Mouse (Mus musculus): ENCODE measurements around the gene Tspyl4.
"Not testable (repeated sequence)": the region's sequence is repeated elsewhere in the genome, so short reads cannot be mapped to it uniquely, and the experiment has no call there.

Gene Tspyl4

DNA sequence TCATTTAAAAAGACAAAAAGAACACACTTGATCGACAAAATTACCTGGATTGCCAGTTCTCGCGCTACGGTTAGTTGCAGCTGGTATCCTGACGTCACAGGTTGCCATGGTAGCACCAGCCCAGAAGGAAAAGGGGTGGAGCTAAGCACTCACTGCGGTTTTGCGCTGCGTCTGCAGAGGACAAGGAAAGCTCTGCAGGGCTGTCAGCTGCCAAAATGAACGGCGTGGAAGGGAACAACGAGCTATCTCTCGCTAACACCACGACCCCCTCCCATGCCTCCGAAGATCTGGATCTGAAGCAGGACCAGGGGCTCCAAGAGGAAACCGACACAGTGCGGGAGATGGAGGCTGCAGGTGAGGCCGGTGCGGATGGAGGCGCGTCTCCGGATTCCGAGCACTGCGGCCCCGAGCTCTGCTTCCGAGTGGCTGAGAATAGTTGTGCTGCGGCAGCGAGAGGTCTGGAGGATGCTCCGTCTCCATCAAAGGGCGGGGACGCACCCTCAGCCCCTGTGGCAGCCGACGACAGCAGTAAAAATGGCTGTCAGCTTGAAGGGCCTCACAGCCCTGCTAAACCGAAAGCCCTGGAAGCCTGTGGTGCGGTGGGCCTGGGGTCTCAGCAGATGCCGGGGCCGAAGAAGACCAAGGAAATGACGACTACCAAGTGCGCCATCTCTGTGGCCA, at the start of gene Tspyl4:
Gene Tspyl4, plus strand, starts transcription at position 144 of the 681 bp plus-strand sequence.
- DNase-seq (ENCODE audit: low spot score), result peak; percentile 92

DNA sequence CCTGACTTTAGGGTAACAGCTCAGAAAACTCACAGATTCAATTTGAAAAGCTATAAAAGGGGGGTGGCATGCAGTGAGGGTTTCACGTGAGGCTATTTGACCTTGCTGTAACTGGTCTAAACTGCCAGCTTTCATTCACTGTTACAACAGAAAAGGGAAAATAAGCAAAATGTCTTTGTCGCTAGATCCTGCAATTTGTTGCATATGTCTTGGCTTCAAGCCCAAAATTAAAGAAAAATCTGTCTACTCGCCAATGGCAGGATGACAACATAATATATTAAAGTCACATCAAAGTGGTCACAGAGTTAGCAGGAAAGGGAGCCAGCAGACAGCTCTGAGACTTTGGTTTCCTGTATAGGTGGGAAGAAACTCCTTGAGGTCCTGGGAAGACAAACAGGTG, 49.5 kb upstream of the Tspyl4 start:
- no peak for DNase-seq (ENCODE audit: low spot score)

DNA sequence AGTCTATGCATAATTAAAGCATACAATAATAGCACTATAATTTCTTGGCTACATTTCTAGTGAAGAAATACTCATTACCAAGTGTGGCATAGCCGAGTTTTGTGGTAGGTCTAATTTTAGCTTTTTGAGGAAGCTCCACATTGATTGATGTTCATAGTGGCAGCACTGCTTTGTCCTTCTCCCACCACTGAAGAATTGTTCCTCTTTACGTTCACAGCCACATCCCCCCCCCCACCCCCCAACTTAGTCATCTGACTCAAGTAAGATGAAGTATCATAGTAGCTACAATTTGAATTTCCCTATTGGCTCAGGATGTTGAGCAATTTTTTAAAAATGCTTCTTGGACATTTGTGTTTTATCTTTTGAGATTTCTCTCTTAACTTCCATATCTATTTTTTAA, 47.6 kb upstream of the Tspyl4 start:
- DNase-seq (ENCODE audit: low spot score), result no peak

DNA sequence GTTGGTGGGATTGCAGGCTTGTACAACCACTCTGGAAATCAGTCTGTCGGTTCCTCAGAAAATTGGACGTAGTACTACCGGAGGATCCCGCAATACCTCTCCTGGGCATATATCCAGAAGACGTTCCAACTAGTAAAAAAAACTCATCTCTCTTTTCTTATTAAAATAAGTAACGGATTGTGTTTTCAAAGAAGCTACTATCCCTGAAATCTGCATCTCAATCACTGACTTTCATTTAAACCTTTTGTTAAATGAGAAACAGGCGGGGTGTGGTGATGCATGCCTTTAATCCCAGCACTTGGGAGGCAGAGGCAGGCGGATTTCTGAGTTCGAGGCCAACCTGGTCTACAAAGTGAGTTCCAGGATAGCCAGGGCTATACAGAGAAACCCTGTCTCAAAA, 44.4 kb upstream of the Tspyl4 start:
- DNase-seq (ENCODE audit: low spot score), result not testable (repeated sequence)

DNA sequence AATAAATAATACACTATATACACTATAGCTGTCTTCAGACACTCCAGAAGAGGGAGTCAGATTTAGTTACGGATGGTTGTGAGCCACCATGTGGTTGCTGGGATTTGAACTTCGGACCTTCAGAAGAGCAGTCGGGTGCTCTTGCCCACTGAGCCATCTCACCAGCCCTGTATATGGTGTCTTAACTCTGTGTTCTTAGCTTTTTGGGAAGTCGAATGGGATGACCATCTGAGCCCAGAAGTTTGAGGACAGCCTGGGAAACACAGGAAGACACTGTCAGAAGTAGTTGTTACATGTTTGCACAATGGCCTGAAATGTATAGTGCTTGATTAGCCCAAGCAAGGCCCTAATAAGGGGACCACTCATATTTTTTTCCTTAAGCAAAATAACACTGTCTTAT, 32.1 kb upstream of the Tspyl4 start:
- no peak for DNase-seq (ENCODE audit: low spot score)

DNA sequence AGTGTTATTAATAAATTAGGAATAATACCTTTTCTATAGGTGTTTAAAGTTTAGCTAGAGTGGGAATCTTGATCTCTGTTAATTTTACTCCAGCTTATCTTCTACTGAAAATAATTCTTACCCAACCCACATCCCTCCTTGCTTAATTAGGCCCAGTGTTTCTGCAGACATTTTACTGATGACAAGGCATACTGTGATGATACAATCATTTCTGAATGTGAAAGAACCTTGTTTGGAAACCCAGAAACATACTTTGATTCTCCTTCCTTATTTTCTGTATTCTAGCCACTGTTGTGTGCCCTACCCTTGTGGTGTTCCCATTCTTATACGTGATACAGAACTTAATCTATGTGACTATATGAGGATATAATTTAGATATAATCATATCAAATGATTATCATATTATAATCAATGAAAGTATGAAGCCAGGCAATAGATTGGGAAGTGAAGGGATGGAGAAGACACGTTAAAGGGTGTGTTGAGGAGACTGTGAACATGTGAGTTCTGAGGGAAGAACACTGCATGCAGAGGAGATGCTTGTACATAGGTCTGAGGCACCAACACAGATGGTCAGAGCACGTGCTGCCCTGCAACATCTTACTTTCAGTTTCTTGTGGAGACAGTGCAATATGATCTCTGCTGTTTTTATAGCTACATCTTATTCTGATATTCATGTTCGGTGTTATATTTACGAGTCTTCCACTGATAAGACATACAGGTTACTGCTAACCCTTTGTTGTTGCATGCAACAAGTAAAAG, 29.8 kb upstream of the Tspyl4 start:
- DNase-seq (ENCODE audit: low spot score), result no peak

DNA sequence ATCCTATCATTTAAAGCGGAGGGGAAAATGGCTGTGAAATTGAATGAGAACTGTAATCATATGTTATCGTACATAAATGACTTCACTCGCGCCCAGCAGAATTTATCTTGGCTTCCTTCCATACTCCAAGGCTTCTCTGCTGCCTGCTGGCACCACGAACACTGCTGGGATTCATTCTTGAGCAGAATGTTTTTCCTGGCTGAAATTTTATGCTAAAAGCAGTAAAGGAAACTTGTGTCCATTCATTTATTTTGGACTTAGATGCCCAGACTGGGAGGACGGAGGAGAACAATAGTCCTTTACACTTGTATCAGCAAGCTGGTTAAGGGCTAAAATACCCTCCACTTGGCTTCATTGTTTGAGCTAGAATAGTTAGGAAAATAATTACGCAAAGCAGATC, 25.6 kb upstream of the Tspyl4 start:
- no peak for DNase-seq (ENCODE audit: low spot score)

DNA sequence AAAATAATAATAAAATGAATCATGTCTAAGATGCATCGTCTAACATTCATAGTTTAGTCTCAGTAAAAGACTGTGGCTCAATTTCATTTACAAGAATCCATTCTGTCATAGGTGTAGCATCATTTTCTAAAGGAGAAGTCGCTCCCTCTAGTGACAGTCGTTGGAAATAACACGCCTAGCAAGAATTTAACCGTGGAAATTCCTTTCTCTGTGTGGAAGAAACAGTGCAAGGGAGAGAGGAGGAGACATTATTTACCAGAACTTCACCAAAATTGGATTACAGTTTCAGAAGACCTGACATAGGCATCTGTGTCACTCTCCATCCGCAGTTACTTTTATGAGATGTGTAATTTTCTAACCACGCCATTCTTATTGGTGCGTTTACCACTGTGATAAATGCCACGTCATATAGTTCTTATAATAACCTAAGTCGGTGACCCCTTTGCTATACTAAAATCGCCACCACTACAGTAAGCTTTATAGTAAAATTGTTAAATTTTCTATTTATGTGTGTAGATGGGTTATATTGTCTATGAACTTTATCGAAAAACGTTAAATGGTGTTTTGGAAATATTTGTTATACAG, 16.6 kb upstream of the Tspyl4 start:
- peak; percentile 52 for DNase-seq (ENCODE audit: low spot score)

DNA sequence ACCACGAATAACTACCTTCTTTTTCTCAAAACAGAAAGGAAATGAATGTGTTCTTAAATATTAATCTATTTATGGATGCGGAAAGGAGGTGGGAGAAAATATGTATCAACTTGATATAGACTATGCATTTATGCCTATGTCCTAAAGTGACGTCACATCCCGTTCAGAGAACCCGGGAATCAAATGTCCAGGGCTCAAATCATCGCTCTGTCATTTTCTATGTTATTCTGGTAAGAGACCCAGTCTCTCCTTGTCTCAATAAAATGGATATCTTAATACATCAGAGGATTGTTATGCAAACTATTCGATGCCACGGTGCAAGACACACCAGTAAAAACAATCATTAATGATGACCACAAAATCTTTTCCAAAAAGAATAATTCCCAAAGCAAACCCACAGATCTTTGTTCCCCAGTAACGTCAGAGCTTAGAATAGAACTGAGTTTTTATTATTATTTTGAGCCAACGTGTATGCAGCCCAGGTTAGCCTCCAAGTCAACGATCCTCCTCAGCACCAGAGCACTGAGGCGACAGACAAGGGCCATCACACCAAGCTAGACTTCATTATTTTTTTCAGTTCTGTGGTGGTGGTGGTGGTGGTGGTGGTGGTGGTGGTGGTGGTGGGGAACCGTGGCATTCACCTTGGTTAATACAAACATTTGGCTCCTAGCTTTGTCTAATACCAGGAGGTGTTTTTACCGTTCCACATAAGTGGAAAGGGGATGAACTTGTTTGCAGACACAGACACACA, 15.9 kb upstream of the Tspyl4 start:
- no peak for DNase-seq (ENCODE audit: low spot score)

DNA sequence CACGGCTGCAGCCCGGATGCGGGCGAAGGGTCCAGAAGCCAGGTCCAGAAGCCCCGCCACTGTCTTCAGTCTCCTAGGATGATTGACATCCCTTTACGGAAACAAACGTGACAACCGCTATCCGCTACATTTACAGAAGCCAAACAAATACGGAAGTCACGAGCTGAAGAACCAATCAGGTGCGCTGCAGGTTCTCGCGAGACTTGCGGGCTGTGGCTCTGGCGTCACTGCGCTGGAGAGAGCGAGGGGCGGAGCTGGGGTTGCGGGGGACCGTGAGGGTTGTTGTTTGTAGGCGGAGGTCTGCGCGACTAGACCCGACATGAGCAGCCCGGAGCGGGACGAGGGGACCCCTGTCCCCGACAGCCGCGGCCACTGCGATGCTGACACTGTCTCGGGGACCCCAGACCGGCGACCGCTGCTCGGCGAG, 15.3 kb upstream of the Tspyl4 start, which contains the start of gene Tspyl1:
Gene Tspyl1, plus strand, starts transcription at position 229 of the 427 bp plus-strand sequence.
- DNase-seq (ENCODE audit: low spot score), result peak; percentile 98

DNA sequence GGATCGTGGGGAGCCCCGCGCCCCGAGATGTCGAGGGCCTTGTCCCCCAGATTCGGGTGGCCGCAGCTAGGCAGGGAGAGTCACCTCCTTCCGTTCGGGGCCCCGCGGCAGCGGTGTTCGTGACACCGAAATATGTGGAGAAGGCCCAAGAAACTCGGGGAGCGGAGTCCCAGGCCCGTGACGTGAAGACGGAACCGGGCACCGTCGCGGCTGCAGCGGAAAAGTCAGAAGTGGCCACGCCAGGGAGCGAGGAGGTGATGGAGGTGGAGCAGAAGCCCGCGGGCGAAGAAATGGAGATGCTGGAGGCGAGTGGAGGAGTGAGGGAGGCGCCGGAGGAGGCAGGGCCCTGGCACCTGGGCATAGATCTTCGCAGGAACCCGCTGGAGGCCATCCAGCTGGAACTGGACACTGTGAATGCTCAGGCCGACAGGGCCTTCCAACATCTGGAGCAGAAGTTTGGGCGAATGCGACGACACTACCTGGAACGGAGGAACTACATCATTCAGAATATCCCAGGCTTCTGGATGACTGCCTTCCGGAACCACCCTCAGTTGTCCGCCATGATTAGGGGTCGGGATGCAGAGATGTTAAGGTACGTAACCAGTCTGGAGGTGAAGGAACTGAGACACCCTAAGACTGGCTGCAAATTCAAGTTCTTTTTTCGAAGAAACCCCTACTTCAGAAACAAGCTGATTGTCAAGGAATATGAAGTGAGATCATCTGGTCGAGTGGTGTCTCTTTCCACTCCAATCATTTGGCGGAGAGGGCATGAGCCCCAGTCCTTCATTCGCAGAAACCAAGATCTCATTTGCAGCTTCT, 14.6 kb upstream of the Tspyl4 start:
- peak; percentile 75 for DNase-seq (ENCODE audit: low spot score)

DNA sequence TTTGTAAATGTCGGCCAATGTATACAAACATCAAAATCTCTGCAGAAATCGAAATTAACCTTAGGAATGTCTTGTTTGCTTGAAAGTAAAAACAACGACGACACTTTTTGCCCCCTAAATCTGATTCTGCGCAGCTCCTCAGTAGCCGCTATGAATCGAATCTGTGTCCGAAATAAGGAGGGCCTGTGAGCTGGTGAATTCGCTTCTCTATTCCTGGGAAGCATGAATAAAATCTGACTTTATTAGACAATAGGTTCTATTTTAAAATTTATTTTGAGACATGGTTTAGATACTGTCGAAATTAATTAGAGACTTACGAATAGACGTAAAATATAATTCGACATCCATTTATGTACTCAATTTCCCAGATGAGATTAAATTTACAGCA, 337 bp upstream of the Tspyl4 start:
- no peak for DNase-seq (ENCODE audit: low spot score)

DNA sequence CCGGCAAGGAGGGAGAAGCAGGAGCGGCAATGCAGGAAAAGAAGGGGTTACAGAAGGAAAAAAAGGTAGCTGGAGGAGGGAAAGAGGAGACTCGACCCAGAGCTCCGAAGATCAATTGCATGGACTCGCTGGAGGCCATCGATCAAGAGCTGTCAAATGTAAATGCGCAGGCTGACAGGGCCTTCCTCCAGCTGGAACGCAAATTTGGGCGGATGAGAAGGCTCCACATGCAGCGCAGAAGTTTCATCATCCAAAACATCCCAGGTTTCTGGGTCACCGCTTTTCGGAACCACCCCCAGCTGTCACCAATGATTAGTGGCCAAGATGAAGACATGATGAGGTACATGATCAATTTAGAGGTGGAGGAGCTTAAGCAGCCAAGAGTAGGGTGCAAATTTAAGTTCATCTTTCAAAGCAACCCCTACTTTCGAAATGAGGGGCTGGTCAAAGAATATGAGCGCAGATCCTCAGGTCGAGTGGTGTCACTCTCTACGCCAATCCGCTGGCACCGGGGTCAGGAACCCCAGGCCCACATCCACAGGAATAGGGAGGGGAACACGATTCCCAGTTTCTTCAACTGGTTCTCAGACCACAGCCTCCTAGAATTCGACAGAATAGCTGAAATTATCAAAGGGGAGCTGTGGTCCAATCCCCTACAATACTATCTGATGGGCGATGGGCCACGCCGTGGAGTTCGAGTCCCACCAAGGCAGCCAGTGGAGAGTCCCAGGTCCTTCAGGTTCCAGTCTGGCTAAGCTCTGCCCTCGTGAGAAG, 925 bp downstream of the Tspyl4 start:
- no peak for DNase-seq (ENCODE audit: low spot score)

DNA sequence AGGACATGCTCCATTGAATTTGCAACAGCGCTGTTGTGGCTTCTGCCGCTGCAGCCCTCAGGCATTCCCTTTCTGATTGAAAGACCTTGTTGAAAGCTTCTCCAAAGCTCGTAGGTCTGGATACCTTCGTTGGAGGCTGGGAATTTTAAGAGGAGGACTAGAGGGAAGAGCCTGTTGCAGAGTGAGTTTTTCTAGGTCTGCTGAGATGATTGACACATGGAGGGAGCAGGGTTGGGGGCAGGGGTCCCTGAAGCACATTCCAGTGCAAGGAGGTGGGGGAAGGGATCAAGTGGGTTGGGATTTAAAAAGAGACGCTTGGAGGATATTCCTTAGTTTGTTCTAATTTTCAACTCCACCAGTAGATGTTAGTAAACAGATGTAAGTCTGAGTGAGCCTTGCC, 3.1 kb downstream of the Tspyl4 start:
- DNase-seq (ENCODE audit: low spot score), result no peak

DNA sequence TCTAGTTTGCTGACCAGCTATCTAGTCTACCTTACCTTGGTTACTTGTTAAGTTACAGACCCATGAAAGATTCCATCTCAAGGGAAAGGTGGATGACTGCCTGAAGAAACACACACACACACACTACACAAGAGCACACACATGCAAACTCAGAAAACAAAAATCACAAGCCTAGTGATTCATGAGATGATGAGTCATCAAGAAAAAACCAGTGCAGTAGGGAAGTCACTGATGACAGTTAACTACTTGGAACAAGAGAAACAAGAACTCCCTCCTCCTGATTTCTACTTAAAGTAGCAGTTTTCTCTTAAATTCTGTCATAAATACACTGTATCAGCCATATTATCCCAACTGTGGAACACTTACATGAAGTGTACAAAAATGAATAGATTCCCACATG, 9.8 kb downstream of the Tspyl4 start:
- DNase-seq (ENCODE audit: low spot score), result no peak

DNA sequence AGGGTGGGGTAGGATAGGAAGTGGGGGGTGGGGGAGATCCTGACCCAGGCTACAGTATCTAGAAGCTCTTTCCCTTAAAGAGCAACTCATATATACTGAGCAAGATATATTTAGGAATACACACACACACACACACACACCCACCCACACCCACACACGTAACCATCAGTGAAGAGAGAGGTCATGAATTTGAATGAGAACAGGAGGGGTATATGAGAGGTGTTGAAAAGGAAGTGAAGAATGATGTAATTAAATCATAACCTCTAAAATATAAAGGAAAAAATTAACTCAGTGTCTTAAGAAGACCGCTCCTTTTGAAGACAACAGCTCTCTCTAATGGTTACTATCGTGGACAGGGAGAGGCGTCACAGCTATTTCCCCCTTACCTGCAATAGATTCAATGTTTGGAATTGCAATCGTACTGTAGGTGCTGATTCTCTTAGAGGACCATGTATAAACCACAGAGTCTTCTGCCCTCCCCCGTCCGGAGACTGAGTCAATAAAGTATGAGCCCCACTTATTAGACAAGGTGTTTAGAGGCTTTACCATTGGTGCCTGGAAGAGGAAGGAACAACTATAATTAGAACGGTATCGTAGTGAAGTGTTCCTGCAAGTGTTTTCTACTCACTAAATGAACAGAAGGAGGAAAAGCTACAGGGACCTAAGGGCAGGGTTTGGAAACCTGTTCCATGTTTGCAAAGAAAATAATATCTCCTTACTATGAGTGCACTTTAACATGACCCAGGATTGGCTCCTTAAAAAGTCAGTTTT, 12.9 kb downstream of the Tspyl4 start:
- no peak for DNase-seq (ENCODE audit: low spot score)

DNA sequence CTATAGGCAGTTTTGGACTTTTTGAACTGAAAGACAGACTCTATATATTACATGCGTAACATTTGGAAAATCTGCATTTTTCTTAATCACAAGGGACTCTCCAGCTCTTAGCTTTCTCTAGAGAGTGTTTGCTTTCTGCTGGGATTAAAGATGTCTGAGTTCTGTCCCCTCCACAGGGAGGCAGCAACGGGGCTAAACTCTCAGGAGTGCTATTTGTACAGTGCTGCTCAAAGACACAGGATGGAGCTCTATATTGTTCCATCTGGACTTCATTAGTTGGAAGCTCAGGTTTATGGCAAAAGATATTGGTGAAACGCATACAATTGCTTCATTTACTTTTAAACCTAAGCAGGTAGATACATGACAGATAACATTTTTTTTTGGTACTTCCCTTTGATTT, 15.3 kb downstream of the Tspyl4 start:
- no peak for DNase-seq (ENCODE audit: low spot score)

DNA sequence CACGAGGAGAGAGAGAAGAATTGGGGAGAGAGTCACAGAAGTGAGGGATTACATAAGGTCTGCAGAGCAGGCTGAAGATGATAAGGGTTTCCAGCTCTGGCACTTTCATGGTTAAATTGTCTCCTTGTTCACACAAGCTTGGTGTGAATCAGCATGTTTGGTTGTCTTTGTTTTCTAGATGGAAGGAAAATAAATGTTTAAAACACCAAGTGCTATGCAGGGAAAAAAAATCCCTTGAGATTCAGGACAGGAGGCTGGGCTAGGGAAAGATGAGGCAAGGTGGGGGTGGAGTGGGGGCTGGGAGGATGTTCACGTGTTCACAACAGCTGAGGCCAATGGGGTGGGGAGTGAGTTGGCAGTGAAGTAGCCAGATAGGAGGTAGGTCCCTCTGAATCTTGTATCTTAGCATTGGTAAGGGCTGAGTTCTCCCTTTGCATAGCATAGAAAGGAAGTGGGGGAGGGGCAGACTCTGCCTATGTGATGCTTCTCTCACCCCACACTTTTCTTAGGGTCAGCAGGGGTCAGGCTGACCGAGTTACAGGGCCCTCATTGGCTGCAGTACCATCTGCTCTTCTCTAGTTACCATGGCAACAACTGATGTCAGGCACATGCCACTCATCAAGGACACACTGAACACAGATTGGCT, 19.5 kb downstream of the Tspyl4 start:
- peak; percentile 52 for DNase-seq (ENCODE audit: low spot score)

DNA sequence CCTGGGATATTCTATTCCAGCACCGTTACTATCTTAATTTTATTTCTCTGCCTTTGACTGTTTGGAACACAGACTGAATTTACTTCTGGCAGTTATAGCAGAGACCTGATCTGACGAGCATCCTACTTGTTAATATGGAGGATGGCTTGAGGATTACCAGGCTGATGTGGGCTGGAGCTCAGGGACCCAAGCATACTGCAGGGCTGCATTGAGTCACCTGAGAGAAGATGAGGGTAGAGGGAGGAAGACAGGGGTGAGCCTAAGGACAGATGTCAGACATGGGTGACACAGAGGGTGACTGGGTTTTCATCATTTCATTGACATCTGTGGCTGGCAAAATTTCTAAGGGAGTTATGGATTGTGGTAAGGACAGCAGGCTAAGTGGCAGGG, 20.0 kb downstream of the Tspyl4 start:
- no peak for DNase-seq (ENCODE audit: low spot score)

DNA sequence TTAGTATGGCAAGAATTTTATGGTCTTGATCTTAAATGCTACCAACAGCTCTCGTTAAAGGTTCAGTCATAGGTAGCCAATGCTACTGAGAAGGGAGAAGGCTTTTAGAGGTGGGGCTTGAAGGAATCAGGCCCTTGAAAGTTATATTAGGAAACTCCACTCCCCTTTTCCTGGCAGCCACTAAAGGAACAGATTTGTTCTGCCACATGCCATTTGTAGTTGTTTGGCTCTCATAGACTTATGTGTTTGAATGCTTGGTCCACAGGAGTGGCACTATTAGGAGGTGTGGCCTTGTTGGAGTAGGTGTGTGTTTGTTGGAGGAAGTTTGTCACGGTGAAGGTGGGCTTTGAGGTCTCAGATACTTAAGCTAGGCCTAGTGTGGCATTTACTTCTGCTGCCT, 23.6 kb downstream of the Tspyl4 start:
- no peak for DNase-seq (ENCODE audit: low spot score)
